Mouse (Mus musculus) spleen, adult 2 months (tissue): ENCODE measurements at regions not wholly inside any gene's neighbourhood (a gene's known extent, or its start where the extent isn't known, plus 50 kb on each side); places are given as distances from the start of the nearest gene placed in this dataset.

ENCODE experiments used
- DNase-seq, 2 experiments: peaks; one replicate each; pipeline versions ENCODE4 v3.0.0 to v3.0.0-alpha.2; 2012 to 2021; ENCODE audit warnings: low spot score in 2 of 2, low read depth in 1 of 2
- H3K27ac ChIP-seq: fragments of 200-500 bp; 2 replicates; pipeline ENCODE4 v1.5.1; 2012; ENCODE audit warnings: low read length, inconsistent platforms; ENCODE audit not compliant: insufficient read depth
- H3K27me3 ChIP-seq: fragments of 200-500 bp; 2 replicates; pipeline ENCODE4 v1.6.1; 2012; ENCODE audit warnings: mild to moderate bottlenecking, moderate library complexity, low read length, inconsistent platforms; ENCODE audit not compliant: control insufficient read depth, insufficient read depth
- H3K36me3 ChIP-seq: fragments of 200-500 bp; 2 replicates; pipeline ENCODE4 v1.6.1; 2012; ENCODE audit warnings: mild to moderate bottlenecking, low read length, inconsistent platforms; ENCODE audit not compliant: control insufficient read depth, insufficient read depth
- H3K4me1 ChIP-seq: fragments of 200-500 bp; 2 replicates; pipeline ENCODE4 v1.6.1; 2011; ENCODE audit warnings: inconsistent platforms; ENCODE audit not compliant: control insufficient read depth, insufficient read depth, insufficient read length
- H3K4me3 ChIP-seq: fragments of 200-500 bp; 2 replicates; pipeline ENCODE4 v1.5.1; 2011; ENCODE audit warnings: mild to moderate bottlenecking, inconsistent platforms; ENCODE audit not compliant: insufficient read depth, insufficient read length; ENCODE audit errors: extremely low read depth
- CTCF ChIP-seq: fragments of 200-500 bp; IDR thresholded peaks from 2 replicates; pipeline ENCODE4 v1.5.1; 2011; ENCODE audit warnings: mild to moderate bottlenecking, inconsistent platforms; ENCODE audit not compliant: insufficient read depth, insufficient read length, insufficient replicate concordance; ENCODE audit errors: extremely low read depth
- POLR2A ChIP-seq: fragments of 200-500 bp; IDR thresholded peaks from 2 replicates; pipeline ENCODE4 v1.6.1; 2011; ENCODE audit warnings: low read depth, low read length, inconsistent platforms
- WGBS: fragments of 180-500 bp; shearing (Covaris S2); methylation state at CpG from one replicate; pipeline ENCODE4 v1.1.7; 2018; 5-methylcytosine and 5-hydroxymethylcytosine counted together

DNA sequence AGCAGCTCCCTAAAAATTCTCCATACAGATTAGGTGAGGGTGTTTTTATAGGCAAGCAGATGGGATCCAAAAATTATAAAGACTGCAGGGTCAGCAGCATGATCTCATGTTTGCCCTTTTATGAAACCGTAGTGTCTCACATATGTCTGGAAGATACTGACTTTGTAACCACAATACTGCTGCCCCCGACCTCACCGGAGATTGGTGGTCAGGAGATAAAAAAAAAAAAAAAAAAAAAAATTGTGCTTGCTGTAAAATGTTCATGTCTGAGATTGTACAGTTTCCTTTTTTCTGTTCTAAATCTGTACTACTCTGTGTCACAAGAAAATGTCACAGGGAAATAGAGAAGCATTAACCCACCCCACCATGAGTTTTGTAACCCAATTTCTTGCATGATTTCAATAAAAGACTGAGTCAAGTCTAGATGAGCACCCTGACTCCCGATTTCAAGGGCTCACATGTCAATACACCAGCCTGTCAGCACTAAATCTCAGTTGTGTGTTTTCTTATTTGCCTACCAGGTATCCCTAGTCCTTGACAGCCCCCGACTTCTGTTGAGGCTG, 169.5 kb upstream of the Ipo5 start:
- Histone ChIP-seq H3K27ac (no peak overlapping the region), H3K4me1 (no peaks in the 10 kb centered on the region), H3K4me3 (no peak overlapping the region), H3K36me3 (no peaks in the 10 kb centered on the region), H3K27me3 (no peaks in the 10 kb centered on the region)
- TF ChIP-seq CTCF = no peak
- no peak for DNase-seq
- WGBS = 26% methylated on average over 5 of the region's 5 CpGs

- DNase-seq = no peak
- TF ChIP-seq CTCF (no peak), POLR2A (no peak)
- no peak overlapping the region for H3K27ac ChIP-seq
- H3K4me1 ChIP-seq = no peaks in the 10 kb centered on the region
- H3K36me3 ChIP-seq = no peaks in the 10 kb centered on the region
- WGBS = 91% methylated on average over 1 of the region's 1 CpGs
- no peak overlapping the region for H3K4me3 ChIP-seq
- no peaks in the 10 kb centered on the region for H3K27me3 ChIP-seq
Observed at GRCm38 (mm10) chr14:120754011-120754410, 157.0 kb upstream of the Ipo5 start.

DNA sequence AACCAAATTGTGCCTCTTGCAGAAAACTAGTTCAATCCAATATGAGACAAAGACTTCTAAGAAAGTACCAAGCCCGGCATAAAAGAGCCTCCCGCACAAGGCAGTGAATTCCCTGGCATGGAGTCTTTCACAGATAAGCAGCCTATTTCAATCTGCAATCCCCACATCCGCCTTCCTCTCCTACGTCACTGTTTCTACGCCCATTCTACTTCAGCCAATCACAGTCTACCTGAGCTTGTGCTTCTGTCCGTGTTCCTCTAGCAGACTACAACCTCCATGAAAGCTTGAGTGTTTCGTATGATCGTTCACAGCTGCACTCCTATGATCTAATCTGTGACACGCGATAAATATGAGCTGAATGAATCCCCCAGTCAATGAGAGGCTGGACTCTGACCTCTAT, 155.6 kb upstream of the Ipo5 start:
- no peak for DNase-seq
- TF ChIP-seq CTCF (no peak), POLR2A (no peak)
- Histone ChIP-seq H3K4me1 (no peaks in the 10 kb centered on the region), H3K27ac (no peak overlapping the region), H3K27me3 (no peaks in the 10 kb centered on the region), H3K4me3 (no peak overlapping the region), H3K36me3 (no peaks in the 10 kb centered on the region)
- WGBS = 85% methylated on average over 10 of the region's 10 CpGs

DNA sequence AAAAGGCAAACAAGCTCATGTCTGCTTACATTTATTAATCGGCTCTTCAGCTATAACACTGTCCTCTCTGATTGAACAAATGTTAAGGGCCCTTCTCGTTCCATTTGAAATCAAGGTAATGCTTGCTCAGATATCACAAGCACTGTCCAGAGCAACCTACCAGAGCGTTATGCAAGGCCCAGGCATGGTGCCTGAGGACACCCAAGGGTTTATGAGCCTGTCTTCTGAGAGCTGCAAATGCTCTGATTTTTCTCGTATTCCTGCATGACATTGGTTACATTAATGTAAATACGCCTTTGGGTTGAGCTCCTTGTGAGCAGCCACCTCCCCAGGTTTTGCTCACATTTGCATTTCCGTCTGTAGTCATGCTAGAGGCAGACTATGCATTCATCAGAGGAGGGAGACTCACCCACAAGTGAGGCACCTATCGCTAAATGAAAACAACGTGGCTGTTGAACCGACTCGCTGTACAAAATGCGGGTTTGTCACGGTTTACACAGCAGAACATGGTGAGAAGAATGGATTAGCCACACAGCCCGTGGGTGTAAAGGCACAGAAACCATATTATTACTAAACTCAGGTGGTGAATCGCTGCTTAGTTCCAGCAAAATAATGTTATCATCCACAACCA, 152.7 kb upstream of the Ipo5 start:
- 84% methylated on average over 14 of the region's 14 CpGs for WGBS
- no peaks in the 10 kb centered on the region for H3K27me3 ChIP-seq
- TF ChIP-seq POLR2A (no peak), CTCF (no peak)
- H3K4me1 ChIP-seq = no peaks in the 10 kb centered on the region
- H3K27ac ChIP-seq = no peak overlapping the region
- H3K36me3 ChIP-seq = no peaks in the 10 kb centered on the region
- H3K4me3 ChIP-seq = no peak overlapping the region
- no peak for DNase-seq

- H3K36me3 ChIP-seq = no peaks in the 10 kb centered on the region
- TF ChIP-seq POLR2A = no peak
- no peak for TF ChIP-seq CTCF
- no peaks in the 10 kb centered on the region for H3K4me1 ChIP-seq
- H3K4me3 ChIP-seq = no peak overlapping the region
- 78% methylated on average over 7 of the region's 7 CpGs for WGBS
- DNase-seq = no peak
- H3K27ac ChIP-seq = no peak overlapping the region
- H3K27me3 ChIP-seq = no peaks in the 10 kb centered on the region
Observed at GRCm38 (mm10) chr14:120762168-120762567, 148.9 kb upstream of the Ipo5 start.

- TF ChIP-seq POLR2A (no peak), CTCF (no peak)
- H3K27ac ChIP-seq = peak overlapping the region; percentile 66
- no peaks in the 10 kb centered on the region for H3K36me3 ChIP-seq
- H3K27me3 ChIP-seq = no peaks in the 10 kb centered on the region
- H3K4me3 ChIP-seq = peak overlapping the region; percentile 31; the same call in 1 of the 2 replicates
- 68% methylated on average over 11 of the region's 11 CpGs for WGBS
- H3K4me1 ChIP-seq = no peaks in the 10 kb centered on the region
- peak in 1 of 2 experiments; percentile 19 for DNase-seq
Observed at GRCm38 (mm10) chr14:120762733-120763132, 148.3 kb upstream of the Ipo5 start.

DNA sequence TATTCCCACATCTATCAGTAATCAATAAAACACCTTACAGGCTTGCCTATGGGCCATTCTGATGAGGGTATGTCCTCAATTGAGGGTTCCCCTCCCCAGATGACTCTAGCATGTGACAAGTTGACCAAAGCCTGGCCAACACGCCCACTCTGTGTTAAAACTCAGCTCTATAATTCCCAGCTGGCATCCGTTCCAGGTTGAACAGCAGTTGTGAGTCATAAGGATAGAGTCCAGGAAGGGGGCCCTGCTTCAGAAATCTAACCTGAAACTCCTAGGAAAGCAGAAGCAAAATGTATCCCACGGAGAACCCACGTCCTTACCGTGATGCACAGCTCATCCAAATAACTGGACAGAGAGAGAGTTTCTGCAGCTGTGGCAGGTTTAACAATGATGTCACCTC, 147.2 kb upstream of the Ipo5 start:
- 86% methylated on average over 5 of the region's 5 CpGs for WGBS
- no peak overlapping the region for H3K27ac ChIP-seq

More for the DNA sequence above, 147.2 kb upstream of the Ipo5 start:
- TF ChIP-seq POLR2A (no peak), CTCF (no peak)
- H3K4me1 ChIP-seq = no peaks in the 10 kb centered on the region
- DNase-seq = no peak
- no peak overlapping the region for H3K4me3 ChIP-seq
- no peaks in the 10 kb centered on the region for H3K36me3 ChIP-seq
- H3K27me3 ChIP-seq = no peaks in the 10 kb centered on the region
